Mouse (Mus musculus): ENCODE data around the gene Olfr611.
"Not testable (repeated sequence)": the region's sequence is repeated elsewhere in the genome, so short reads cannot be mapped to it uniquely, and the experiment has no call there.

Olfr611 gene

DNA sequence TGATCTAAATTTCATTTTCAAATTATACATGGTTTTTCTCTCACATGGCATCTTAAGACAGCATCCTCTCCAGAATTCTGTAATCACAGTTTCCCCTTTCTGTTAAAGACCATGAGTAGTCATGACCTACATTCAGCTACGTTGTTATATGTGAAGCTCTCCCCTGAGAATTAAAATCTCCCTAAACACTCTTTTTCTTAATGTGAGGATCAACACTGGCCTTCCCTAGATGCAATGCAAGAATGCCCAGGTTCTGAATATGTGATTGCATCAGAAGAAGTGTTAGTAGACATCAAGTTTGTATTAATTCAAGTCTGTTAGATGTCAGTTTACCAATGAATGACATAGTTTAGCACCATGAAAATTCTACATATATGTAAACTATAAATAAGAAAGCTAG, at the start of gene Olfr611:
Gene Olfr611, minus strand, starts transcription at position 101 of the 400 bp plus-strand sequence.
- DNase-seq = not testable (repeated sequence)

- no peak for DNase-seq
These were observed 48.4 kb upstream of the Olfr611 start, which contains the start of gene Olfr616 for GRCm38 (mm10) chr7:103569043-103569442. Gene Olfr616, minus strand, starts transcription at chr7:103569143.

DNA sequence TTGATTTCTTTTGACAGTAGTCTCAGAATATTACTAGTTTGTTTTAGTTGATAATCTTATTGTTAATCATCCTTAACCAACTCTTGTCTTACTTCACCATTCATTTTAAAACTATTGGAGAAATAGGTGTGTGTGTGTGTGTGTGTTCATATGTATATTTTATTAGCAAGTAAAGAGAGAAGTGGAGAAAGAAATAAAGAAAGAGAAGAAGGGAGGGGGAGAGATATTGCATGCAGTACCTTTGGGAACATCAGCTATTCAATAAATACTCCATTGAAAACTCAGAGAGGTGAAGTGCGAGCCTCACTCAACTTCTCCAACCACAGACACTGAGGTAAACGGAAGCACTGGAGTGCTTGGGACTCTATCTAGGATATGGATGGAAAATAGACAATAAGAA, 35.1 kb upstream of the Olfr611 start, which contains the start of gene Olfr615:
Gene Olfr615, plus strand, starts transcription at position 301 of the 400 bp plus-strand sequence.
- DNase-seq = no peak

DNA sequence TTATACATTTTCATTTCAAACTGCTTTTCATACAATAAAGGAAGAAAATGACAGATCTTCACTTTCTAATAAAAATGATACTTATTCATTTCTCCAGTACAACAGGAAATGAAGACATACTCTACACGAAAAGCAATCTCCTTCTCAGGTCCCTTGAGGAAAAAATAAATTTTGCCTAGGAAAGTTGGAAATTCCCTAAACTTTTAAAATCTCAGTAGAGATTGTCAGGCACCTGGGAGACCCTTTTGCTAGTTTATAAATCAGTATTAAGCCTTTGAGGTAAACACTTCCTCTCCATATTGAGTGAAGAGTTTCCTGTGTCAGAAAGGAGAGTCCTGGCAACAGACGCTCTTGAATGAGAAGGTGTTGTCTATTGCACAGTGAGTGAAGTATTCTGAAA, 27.1 kb upstream of the Olfr611 start, which contains the start of gene Olfr613:
Gene Olfr613, plus strand, starts transcription at position 301 of the 400 bp plus-strand sequence.
- no peak for DNase-seq

GRCm38 (mm10) chr7:103542617-103543016, 22.0 kb upstream of the Olfr611 start, which contains the start of gene Olfr612:
Gene Olfr612, minus strand, starts transcription at chr7:103542717.
- not testable (repeated sequence) for DNase-seq

- no peak for DNase-seq
These were observed 8.6 kb downstream of the Olfr611 start, which contains the start of gene Olfr610 for GRCm38 (mm10) chr7:103512022-103512421. Gene Olfr610, minus strand, starts transcription at chr7:103512122.

- DNase-seq = no peak
These were observed 22.7 kb downstream of the Olfr611 start, which contains the start of gene Olfr609 for GRCm38 (mm10) chr7:103497962-103498361. Gene Olfr609, minus strand, starts transcription at chr7:103498062.

- DNase-seq = not testable (repeated sequence)
These were observed 43.5 kb downstream of the Olfr611 start for GRCm38 (mm10) chr7:103477106-103477505.

GRCm38 (mm10) chr7:103469577-103469976, 51.1 kb downstream of the Olfr611 start, which contains the start of gene Olfr608:
Gene Olfr608, plus strand, starts transcription at chr7:103469877.
- DNase-seq = no peak

All from cerebellum, adult 11-12 months (tissue).